Mouse (Mus musculus) CH12.LX (cell line): ENCODE measurements around the gene Ncor2.

Experiments
- CTCF ChIP-seq, 2 experiments: IDR thresholded peaks in 1 of 2; conservative IDR thresholded peaks in 1 of 2; 2 replicates each; pipeline ENCODE4 v1.5.1; 2011 to 2012; ENCODE audit warnings: low read depth in 2 of 2, low read length in 2 of 2, improper control_type of control experiment in 1 of 2, inconsistent platforms in 1 of 2, mild to moderate bottlenecking in 1 of 2, moderate library complexity in 1 of 2
- IRF4 ChIP-seq: IDR thresholded peaks from 2 replicates; pipeline ENCODE4 v1.6.1; 2014; ENCODE audit warnings: low read depth, mild to moderate bottlenecking, inconsistent platforms, low read length, improper control_type of control experiment
- ZKSCAN1 ChIP-seq: IDR thresholded peaks from 2 replicates; pipeline ENCODE4 v1.6.1; 2012; ENCODE audit warnings: low read depth, inconsistent platforms, low read length, improper control_type of control experiment, borderline replicate concordance

DNA sequence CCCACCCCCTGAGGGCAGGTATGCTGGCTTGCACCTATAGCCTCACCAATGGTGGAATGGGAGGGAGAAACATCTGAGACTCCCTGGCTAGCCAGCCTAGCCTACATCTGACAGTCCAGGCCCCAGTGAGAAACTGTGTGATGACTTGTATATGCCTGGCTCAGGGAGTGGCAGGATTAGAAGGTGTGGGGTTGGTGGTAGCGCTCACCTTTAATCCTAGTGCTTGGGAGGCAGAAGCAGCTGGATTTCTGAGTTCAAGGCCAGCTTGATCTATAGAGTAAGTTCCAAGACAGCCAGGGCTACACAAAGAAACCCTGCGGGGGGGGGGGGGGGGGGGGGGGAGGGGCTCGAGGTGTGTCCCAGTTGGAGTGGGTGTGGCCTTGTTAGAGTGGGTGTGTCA lies 16.6 kb downstream of the Ncor2 start:
- no peak for TF ChIP-seq ZKSCAN1
- TF ChIP-seq IRF4 = no peak
- TF ChIP-seq CTCF (conservative IDR thresholded peaks at IDR 0.05 in 1 of 2, IDR thresholded peaks at IDR 0.05 in 1 of 2; ENCODE audit: low read depth in 2 of 2, low read length in 2 of 2) = no peak
